Mouse (Mus musculus) cerebellum, adult 9-11 months (tissue): ENCODE measurements around the gene Nrxn1.

ENCODE experiments used
- DNase-seq: peaks from one replicate; pipeline ENCODE4 v3.0.0; 2022

The Nrxn1 gene

DNA sequence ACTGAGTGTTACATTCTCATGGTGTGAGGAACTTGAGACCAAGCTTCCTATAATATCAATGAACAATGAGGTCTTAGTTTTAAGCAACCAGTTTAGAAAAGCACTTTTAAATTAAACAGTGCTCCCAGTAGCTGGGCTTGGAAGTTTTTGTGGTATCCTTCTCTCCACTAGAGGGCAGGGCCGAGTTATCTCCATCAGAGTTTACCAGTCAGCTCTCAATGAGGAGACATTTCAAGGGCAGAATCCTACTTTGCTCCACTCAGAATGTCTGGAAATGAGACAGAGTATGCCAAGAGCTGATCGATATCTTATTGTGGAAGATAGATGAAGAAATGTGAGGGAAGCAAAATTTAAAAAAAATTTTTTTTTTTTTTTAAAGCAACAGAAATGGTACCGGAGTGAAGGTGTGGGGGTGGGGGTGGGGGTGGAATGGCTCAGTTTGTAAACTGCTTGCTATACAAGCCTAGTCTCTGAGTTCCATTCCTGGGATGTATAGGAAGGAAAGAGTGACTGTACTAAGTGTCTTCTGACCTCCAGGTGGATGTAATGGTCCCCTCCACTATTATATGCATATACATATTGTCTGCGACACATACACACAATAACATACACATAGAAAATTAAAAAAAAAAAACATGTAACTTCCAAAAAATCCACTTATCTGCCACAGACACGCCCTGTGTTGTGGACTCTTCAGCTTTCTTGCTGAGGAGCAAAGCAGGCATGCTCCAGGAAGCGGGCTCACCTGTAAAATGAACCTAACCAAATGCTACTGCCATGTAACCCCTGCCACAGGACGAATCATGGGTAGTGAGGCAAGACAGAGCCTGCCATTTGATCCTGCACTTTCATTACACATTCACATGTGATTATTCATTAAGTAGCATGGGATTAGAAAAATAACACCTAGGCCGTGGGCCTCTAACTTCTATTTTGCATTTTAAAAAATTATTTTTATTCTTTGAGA lies 283.4 kb downstream of the Nrxn1 start:
- DNase-seq, result peak; percentile 70

DNA sequence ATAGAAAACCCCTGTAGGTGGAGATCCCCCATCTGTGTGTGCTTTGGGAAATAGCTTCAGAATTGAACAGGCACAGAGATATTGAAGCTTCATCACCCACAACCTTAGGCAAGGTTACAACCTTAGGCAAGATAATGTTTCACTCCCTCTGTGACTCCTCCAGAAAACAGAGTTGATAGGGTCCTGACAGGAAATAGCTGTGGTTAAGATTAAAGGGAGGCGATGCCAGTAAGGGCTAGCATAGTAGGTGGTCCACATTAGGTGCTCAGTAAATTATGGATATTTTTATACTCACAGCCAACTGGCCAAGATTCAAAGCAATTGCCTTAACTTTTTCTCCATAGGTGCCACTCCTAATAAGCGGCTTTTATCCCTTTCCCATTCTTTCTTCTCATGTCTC lies 284.6 kb downstream of the Nrxn1 start:
- no peak for DNase-seq

DNA sequence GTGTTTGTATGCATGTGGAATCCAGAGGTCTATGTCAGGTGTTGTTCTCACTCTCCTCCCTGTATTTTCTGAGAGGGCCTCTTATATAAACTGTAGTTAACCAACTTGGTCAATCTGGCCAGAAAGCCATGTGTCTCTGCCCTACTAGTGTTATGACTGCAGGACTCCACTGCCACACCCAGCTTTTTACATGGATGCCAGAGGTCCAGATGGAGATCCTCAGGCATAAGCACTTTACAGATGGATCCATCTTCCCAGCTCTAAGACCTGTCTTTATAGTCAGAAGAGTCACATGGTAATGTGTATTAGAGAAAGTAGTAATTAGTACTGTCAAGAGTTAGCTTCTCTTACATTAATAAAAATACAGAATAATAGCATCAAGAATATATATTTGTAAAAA lies 285.7 kb downstream of the Nrxn1 start:
- DNase-seq, result no peak

DNA sequence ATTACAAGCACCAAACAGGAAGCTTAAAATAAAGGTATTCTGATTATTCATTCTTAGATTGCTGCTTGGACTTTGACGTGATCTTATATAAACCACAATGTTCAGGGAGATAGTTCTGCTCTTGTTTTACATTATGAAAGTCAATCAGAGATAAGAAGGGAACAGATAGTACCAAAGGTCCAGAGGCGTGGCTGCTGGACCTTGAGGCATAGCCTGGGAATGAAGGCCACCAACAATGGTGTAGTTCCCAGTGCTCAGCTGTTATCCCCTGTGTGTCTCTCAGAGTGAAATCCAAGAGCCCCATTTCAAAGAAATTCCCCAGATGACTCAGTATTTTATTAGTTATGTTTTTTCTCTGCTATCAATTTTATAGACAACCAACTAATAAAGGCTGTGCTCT lies 294.2 kb downstream of the Nrxn1 start:
- no peak for DNase-seq

DNA sequence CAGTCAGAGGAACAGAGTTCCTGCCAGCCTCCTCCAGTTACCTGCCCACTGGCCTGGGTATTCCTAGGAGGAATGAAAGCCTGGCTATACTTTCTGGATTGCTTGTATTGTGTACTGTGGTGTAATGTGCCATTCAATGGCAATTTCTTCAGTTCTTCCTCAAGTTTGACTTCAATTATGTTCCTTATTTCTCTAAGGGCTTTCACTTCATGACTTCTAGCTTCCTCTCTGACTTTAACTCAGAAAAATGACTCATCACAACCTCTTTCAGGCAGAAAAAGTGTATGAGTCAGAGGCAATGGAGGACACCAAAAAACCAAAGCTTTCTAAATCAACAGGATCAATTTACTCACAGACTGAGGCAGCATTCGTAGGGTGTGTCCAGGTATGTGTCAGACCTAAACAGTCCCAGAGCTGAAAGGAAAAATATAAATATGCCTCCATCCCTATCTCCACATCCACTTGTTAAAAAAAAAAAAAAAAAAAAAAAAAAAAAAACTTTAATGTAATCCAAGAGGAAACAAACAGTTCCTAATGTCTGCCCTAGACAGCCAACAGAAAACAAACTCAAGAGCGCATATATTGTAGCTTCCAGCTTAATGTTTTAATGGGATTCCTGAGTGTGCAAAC lies 295.1 kb downstream of the Nrxn1 start:
- no peak for DNase-seq

DNA sequence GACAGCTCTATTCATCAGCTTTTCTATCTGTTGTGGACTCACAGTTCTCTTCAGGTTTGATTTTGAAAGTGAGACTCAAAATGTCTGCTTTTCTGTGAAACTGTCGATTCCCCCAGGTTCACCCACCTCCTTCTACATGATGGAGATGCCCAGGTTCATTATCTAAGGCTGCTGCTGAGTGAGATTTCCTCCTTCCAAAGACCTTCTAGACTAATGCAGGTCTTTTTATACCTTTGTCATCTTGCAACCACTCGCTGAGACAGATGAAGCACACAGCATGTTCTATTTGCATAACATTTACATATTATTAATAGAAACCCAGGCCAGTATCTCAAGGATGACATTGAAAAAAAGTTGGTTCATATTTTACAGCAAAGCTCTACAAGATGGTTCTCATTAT lies 295.9 kb downstream of the Nrxn1 start:
- no peak for DNase-seq

DNA sequence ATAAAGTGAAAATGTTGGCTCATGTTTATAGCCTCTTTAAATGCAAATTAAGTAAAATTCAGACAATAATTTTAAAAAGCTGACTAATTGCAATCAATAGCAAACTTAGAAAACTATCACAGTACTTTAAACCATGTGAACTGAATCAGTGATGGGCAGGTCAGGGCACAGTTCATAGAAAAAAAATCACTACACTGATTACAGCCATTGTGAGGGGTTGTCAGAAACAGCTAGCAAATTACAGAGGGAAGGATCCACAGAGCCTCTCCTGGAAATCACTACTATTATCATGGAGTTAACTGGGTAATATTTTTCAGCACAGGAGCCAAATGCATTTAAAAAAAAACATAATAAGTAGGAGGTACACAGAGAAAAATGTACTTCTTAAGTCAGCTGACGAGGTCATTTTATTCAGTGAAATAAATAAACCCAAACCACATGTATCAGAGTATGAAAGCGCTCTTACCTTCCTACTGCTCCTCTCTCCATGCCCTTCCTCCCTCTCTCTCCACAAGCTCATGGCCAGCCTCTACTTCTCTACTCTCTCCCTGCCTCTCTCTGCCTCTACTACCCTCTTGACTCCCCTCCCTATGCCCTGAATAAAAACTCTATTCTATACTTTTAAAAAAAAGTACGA lies 304.3 kb downstream of the Nrxn1 start:
- DNase-seq, result no peak

DNA sequence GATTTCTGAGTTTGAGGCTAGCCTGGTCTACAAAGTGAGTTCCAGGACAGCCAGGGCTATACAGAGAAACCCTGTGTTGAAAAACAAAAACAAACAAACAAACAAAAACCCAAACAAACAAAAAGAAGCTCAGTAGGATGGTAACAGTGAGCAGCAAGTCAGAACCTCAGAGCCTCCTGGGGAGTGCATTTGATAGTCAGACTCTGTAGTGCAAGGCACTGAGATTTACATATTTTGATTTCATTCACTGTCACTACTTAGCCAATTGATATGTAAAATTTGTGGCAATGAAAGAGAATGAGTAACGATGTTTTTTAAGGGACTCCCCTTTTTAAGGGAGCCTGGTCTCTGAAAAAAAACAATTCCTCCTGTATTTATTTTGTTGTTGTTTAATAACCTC lies 304.8 kb downstream of the Nrxn1 start:
- DNase-seq, result no peak

DNA sequence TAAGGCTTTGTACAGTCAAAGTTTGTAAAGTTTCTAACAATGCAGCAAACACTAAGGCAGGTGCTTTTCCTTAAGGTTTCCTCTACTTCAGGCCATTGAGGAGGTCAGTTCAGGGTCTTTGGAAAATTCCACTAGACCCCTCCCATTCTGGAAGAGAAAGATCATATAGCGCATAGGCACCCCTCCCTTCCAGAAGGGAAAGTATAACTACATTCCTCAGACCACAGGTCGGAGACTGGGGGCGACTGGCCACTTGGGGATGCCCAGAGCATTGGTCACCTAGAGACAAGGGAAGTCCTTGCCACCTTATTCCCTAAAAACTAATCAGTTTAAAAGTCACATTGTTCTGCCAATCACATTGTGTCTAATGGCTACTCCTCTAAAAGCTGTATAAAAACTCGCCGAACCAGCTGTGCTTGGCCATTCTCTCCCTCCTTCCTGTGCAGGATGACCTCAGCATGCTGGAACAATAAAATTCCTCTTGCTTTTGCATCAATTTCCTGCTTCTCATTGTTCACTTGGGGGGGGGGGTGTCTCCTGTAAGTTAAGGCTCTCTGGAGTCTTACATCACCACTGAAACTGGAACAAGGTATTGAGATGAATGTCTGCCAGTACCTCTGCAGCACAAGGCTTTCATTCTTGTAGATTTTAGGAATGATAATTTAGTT lies 305.6 kb downstream of the Nrxn1 start:
- DNase-seq, result no peak

DNA sequence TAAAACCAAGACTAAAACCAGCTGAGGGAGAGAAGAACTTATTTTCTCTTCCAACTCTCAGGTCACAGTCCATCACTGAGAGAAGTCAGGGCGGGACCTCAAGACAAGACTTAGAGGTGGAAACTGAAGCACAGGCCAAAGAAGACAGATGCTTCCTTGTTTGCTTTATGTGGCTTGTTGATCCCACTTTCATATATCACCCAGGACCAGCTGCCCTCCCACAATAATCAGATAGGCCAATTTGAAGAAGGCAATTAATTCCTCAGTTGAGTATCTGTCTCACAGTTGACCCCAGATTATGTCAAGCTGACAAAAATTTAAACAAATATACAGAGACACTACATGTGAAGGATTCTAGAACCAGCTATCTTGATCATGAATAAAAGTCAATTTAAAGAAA lies 312.4 kb downstream of the Nrxn1 start:
- DNase-seq, result no peak

DNA sequence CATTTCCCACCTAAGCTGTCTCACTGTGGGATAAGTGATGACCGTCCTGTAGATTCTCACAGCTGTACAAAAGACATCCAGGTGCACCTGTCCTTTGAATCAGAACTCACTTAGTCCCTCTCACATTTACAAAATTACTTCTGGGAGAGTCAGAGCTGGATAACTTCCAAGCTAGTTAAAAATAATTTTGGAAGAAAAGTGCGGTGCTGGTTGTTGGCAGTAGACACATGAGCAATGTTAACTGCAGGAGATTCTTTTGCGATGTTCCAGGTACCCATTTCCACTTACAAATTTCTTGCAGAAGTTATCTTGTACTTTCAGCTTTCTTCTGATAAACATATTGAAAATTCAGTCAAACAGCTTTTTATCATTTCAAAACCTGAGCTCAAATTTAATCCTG lies 317.5 kb downstream of the Nrxn1 start:
- DNase-seq, result no peak

DNA sequence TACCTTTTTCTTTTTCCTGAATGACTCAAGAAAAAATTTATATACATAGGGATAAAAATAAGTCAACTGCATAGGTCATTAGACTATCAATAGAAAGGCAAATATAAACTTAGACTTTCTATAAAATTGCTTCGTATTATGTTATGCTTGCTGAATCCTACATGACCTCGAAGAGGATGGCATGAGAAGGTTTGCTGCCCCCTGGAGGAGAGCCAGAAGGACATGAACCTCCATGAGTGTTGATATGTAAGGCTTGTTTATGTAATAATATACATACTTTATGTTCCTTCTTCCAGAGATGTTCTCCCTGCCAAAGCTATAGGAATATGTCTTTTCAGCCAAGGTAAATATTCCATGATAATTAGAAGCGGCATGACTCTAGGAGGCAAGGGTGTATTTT lies 319.6 kb downstream of the Nrxn1 start:
- DNase-seq, result no peak

DNA sequence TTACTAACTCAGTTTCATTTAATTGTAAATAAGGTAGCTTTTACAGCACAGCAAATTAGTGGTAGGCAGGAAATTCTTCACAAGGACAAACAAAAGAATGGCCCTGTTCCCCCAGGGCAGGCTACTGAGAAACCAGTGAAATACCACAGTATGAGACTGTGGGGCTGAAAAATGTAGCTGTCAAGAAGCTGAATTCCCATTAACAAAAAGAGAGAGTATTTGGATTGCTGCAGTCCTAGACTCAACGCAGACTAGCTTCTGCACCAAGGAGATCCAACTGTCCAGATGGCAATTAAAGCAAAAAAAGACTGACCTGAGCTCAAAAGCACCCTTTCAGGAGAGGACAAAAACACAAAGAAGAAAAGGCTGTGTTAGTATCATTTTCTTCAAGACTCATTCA lies 324.7 kb downstream of the Nrxn1 start:
- DNase-seq, result peak; percentile 54

DNA sequence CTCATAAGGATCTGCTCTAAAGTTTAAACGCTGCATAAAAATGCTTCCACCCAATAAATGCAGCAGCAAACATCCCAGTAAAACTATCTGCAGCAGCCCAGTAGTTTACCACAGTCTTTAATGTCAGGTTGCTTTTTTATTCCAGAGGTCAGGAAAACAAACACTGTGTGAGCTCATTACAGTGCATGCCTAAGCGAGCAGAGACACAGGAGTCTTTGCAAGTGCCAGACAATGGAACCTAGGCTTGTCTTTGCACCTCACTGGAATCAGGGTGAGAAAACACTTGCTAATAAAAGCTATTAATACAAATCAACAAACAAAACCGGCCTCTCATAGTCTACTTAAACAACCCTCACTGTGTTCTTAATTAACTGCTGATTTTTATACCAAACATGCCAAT lies 365.7 kb downstream of the Nrxn1 start:
- no peak for DNase-seq

DNA sequence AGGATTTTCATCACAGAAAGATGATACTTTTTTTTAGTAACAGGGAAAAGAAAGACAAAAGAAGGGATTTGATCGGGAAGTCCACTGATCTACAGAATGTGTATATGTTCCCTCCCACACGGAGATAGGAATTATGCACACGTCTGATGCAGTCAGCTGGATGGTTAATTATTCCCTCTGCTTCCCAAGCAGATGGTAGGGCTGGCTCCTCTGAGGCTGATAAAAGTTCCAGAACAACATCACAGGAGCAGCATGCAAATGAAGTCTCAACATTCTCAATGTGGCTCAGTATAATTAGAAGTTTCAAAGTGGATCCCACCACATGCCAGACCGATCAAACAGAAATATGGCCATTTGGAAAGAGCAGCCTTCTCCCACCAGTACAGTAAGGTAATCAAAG lies 388.1 kb downstream of the Nrxn1 start:
- DNase-seq, result no peak

DNA sequence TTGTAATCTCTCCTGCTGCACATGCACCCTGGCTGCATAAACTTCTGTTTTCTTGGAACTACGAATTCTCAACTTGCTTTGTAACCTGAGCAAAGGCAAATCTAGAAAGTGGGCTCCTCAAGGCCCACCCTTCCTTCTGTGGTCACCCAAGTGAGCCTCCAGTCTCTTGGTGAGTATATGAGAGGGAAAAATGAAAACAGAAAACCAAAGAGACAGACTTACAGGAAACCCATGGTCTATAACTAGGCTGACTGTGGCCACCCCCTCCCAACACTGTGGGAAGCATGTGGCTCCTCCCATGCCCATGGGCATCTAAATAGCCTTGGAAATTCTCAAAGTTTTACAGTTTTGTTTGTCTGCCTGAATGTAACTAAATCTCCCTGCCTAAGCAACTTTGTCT lies 390.2 kb downstream of the Nrxn1 start:
- no peak for DNase-seq

DNA sequence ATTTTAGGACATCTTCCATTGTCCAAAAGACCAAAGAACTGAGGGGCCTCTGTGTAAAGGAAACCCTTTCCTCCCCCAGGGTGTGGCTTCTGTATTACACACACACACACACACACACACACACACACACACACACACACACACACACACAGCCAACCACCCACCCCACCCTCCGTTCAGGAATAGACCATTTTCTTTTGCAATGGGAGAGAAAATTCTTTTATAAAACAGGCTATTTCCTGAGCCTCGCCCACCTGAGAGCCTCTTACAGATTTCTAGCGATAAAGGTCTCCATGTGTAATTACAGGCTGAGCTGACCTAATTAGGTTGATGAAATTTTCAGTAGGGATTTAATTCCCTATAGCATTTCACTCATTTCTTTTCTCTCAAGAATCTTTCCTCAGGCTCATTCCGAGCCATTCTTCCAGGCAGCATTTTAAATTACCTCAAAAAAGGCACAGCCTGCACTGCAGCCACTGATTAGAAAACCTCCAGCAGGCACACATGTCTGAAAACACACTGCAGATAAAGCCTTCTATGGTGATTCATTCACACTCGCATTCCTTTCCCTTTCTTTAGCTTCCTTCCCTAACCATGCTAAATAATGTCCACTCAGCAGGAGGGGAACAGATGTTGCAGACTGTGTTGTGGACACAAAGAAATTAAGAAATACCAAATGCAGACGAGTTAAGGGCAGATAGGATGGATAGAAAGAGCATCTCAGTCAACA lies 396.6 kb downstream of the Nrxn1 start:
- no peak for DNase-seq

DNA sequence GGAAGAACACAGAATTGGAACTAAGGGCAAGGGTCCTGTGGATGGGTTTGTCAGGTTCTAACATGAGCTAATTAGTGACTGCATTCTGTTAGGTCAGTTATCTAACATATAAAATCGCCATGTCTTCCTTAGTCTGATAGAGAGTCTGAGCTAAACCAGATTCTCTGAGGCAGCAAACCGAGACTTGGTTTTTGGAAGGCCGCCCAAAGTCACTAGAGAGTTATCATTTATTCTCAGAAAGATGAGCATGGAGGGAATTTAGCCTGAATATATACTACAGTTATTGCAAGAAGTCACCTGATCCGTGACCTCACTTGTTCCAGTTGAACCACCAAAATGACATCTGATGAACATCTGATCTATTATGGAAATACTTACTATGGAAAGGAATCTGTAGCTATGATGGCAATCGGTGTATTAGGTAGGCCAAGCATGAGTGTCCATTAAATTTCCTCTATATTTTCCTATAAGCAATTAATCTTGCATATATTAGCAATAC lies 397.7 kb downstream of the Nrxn1 start:
- no peak for DNase-seq

DNA sequence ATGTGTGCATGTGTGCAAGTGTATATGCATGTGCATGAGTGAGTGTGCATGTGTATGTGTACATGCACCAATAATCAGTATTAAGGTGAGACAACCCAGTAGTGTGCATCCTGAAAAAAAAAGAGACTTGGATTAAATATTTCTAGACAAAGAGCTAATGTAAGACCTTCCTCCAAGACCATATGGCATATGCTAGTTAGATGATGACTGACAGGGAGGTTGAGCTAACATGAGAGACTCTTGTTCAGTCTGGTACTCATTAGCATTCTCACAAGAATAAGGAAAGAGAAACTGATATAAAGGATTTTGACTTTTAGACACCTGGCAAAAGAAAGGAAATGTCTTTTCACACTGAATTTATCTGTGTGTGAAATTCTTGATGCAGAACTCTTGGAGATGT lies 408.7 kb downstream of the Nrxn1 start:
- no peak for DNase-seq

DNA sequence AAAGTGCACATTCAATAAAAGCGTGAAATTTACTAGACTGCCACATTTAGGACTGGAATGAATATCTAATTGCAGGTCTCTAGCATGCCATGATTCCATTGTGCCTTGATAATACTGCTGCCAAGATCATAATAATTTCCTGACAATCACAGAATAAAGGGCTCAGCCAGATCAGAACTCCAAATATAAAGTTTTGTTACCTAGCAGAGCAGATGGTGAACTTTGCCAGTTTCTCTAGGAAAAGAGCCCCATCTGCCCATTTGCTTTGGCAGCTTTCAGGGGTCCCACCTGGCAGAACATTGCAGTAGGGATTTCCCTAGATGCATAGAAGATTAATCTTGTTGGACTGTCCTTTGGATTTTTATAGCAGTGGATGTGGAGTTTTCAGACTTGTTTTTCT lies 411.9 kb downstream of the Nrxn1 start:
- DNase-seq, result peak; percentile 68

DNA sequence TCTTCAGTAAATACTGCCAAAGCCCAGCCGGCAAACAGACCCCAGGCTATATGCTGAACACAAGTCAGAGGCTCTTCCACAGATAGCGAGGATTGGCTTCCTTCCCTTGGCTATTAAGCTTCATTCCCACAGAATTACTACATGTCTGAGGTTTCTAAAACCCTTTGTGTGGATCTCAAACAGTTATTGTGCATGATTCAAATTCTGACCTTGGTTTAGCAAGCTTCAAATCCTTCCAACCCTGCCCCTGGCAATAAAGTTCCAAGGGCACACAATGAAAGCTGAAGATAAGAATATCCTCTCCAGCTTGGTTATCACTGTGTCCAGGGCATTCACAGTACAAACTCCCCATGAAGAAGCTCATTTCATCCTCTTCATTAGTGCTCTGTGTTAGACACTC lies 416.2 kb downstream of the Nrxn1 start:
- no peak for DNase-seq

DNA sequence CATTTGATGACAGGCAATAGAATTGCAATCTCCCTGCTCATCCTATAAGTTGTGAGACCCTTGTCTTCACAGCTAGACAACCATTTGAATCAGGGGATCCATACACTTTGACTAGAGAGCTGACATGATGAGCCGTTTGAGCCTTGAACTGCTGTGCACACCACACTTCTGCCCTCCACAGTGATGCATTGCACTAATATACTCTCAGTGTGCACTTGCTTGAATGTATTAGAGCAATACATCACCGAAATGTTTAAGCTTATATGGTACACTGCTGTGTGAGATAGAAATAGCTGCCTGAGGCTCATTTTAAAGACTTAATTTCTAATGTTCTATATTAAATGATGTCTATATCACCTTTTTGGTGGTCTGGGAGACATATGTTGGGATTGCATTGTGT lies 430.6 kb downstream of the Nrxn1 start:
- DNase-seq, result no peak

DNA sequence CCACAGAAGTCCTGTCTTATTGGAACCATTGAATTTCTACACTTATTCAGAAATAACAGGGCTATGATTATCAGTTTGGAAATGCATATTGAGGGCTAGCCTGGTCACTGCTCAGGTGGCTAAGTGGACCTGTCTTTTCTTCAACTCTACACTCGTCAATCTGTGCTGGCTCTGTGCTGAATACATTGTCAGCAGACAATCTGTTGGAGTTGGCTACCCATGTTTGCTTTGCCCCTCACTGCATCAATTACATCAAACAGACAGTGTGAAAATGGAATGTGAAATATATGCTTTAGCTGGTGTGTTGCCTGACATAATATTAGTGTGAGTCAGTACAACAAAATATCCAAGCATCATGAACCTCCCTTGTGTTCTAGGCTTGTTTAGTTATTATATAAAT lies 438.4 kb downstream of the Nrxn1 start:
- DNase-seq, result peak; percentile 46
